Mouse (Mus musculus): ENCODE data around the gene Arl6. TPM values are rescaled to one million over a fixed set of nuclear protein-coding genes. Genes with fewer than 3 reads are reported as not detected.

Gene Arl6
- total and polyA plus RNA-seq, 2 experiments from 2014 or later: 29.2 to 63.1 TPM

GRCm38 (mm10) chr16:59569837-59570236, 69.4 kb downstream of the Arl6 start:
- H3K27ac ChIP-seq (ENCODE audit: low read depth, low read length): no peak overlapping the region
- H3K27me3 ChIP-seq (ENCODE audit: insufficient read depth, low read length): no peaks in the 10 kb centered on the region
- 81% methylated on average over 8 of the region's 8 CpGs for WGBS
- no peaks in the 10 kb centered on the region for H3K36me3 ChIP-seq (ENCODE audit: insufficient read depth, low read length)
- peak; percentile 34; the same call in 1 of the 2 replicates for ATAC-seq (ENCODE audit: low FRiP score)
- H3K4me2 ChIP-seq (ENCODE audit: low read depth, low read length, poor library complexity, severe bottlenecking): no peak overlapping the region
- no peak overlapping the region for H3K9ac ChIP-seq (replicated peaks; ENCODE audit: low read length, poor library complexity, severe bottlenecking)
- H3K4me3 ChIP-seq (ENCODE audit: low read depth, low read length): no peak overlapping the region
- H3K9me3 ChIP-seq (ENCODE audit: low read length): no peaks in the 10 kb centered on the region
- no peak for TF ChIP-seq CTCF (IDR thresholded peaks at IDR 0.05)
- no peaks in the 10 kb centered on the region for H3K4me1 ChIP-seq (ENCODE audit: insufficient read depth, low read length)
- no peak for DNase-seq (ENCODE audit: low spot score)

GRCm38 (mm10) chr16:59567721-59568381, 71.3 kb downstream of the Arl6 start:
- DNase-seq (ENCODE audit: low spot score): no peak
- H3K9ac ChIP-seq (replicated peaks; ENCODE audit: low read length, poor library complexity, severe bottlenecking): no peak overlapping the region
- H3K27me3 ChIP-seq (ENCODE audit: insufficient read depth, low read length): no peaks in the 10 kb centered on the region
- ATAC-seq (ENCODE audit: low FRiP score): no peak
- H3K4me2 ChIP-seq (ENCODE audit: low read depth, low read length, poor library complexity, severe bottlenecking): no peak overlapping the region
- no peaks in the 10 kb centered on the region for H3K36me3 ChIP-seq (ENCODE audit: insufficient read depth, low read length)
- no peak overlapping the region for H3K4me3 ChIP-seq (ENCODE audit: low read depth, low read length)
- H3K4me1 ChIP-seq (ENCODE audit: insufficient read depth, low read length): no peaks in the 10 kb centered on the region
- 58% methylated on average over 8 of the region's 10 CpGs for WGBS
- TF ChIP-seq CTCF (IDR thresholded peaks at IDR 0.05): no peak
- no peak overlapping the region for H3K27ac ChIP-seq (ENCODE audit: low read depth, low read length)
- no peaks in the 10 kb centered on the region for H3K9me3 ChIP-seq (ENCODE audit: low read length)

GRCm38 (mm10) chr16:59566437-59566836, 72.8 kb downstream of the Arl6 start:
- H3K36me3 ChIP-seq (ENCODE audit: insufficient read depth, low read length): no peaks in the 10 kb centered on the region
- H3K4me3 ChIP-seq (ENCODE audit: low read depth, low read length): no peak overlapping the region
- H3K4me1 ChIP-seq (ENCODE audit: insufficient read depth, low read length): no peaks in the 10 kb centered on the region
- ATAC-seq (ENCODE audit: low FRiP score): no peak
- WGBS: 92% methylated on average over 4 of the region's 4 CpGs
- DNase-seq (ENCODE audit: low spot score): no peak
- no peak overlapping the region for H3K4me2 ChIP-seq (ENCODE audit: low read depth, low read length, poor library complexity, severe bottlenecking)
- no peaks in the 10 kb centered on the region for H3K9me3 ChIP-seq (ENCODE audit: low read length)
- H3K27ac ChIP-seq (ENCODE audit: low read depth, low read length): no peak overlapping the region
- H3K9ac ChIP-seq (replicated peaks; ENCODE audit: low read length, poor library complexity, severe bottlenecking): no peak overlapping the region
- no peak for TF ChIP-seq CTCF (IDR thresholded peaks at IDR 0.05)
- no peaks in the 10 kb centered on the region for H3K27me3 ChIP-seq (ENCODE audit: insufficient read depth, low read length)

DNA sequence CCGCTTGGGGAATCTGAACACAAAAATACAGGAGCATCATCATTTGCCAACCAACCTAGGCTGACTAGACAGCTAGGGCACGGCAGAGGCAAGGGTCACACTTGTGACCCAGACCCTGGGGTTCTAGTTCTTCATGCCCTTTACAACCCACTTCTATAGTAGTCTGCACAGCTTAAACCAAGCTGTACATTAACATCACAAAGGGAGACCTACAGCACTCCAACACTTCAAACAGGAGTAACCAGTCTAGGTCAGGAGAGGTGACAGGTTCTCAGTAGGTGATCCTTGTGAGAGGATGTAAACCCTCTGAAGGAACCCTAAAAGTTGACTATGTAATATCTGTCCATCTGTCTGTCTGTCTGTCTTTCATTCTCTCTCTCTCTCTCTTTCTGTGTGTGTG, 73.6 kb downstream of the Arl6 start:
- no peaks in the 10 kb centered on the region for H3K36me3 ChIP-seq (ENCODE audit: insufficient read depth, low read length)
- WGBS: 54% methylated on average over 2 of the region's 2 CpGs
- no peak overlapping the region for H3K9ac ChIP-seq (replicated peaks; ENCODE audit: low read length, poor library complexity, severe bottlenecking)
- no peak overlapping the region for H3K4me2 ChIP-seq (ENCODE audit: low read depth, low read length, poor library complexity, severe bottlenecking)
- no peaks in the 10 kb centered on the region for H3K4me1 ChIP-seq (ENCODE audit: insufficient read depth, low read length)
- no peak for ATAC-seq (ENCODE audit: low FRiP score)
- no peak for DNase-seq (ENCODE audit: low spot score)
- no peak overlapping the region for H3K4me3 ChIP-seq (ENCODE audit: low read depth, low read length)
- H3K9me3 ChIP-seq (ENCODE audit: low read length): no peaks in the 10 kb centered on the region
- no peaks in the 10 kb centered on the region for H3K27me3 ChIP-seq (ENCODE audit: insufficient read depth, low read length)
- no peak overlapping the region for H3K27ac ChIP-seq (ENCODE audit: low read depth, low read length)
- no peak for TF ChIP-seq CTCF (IDR thresholded peaks at IDR 0.05)

- H3K36me3 ChIP-seq (ENCODE audit: insufficient read depth, low read length): no peaks in the 10 kb centered on the region
- 72% methylated on average over 5 of the region's 5 CpGs for WGBS
- no peaks in the 10 kb centered on the region for H3K27me3 ChIP-seq (ENCODE audit: insufficient read depth, low read length)
- DNase-seq (ENCODE audit: low spot score): no peak
- H3K4me1 ChIP-seq (ENCODE audit: insufficient read depth, low read length): no peaks in the 10 kb centered on the region
- no peak overlapping the region for H3K4me3 ChIP-seq (ENCODE audit: low read depth, low read length)
- H3K4me2 ChIP-seq (ENCODE audit: low read depth, low read length, poor library complexity, severe bottlenecking): no peak overlapping the region
- no peak overlapping the region for H3K9ac ChIP-seq (replicated peaks; ENCODE audit: low read length, poor library complexity, severe bottlenecking)
- ATAC-seq (ENCODE audit: low FRiP score): no peak
- no peak for TF ChIP-seq CTCF (IDR thresholded peaks at IDR 0.05)
- no peak overlapping the region for H3K27ac ChIP-seq (ENCODE audit: low read depth, low read length)
- H3K9me3 ChIP-seq (ENCODE audit: low read length): no peaks in the 10 kb centered on the region
Measured at GRCm38 (mm10) chr16:59564025-59564424, 75.2 kb downstream of the Arl6 start.

Other genes starting within 250 kb of the Arl6 start
- 0.14 and 0.16 TPM in 2 replicates for gene Gabrr3, start 232.1 kb downstream of the Arl6 start, total RNA-seq (2014; rRNA removed)
- not detected in 2 replicates for gene Gabrr3, start 232.1 kb downstream of the Arl6 start, polyA plus RNA-seq (2015; fragmentation: Nextera tagmentation; extraction: Ambion mirVana)
- gene Riox2, start 167.6 kb downstream of the Arl6 start, total RNA-seq (2014; rRNA removed): 5.1 and 8.6 TPM in 2 replicates
- 11.1 and 11.2 TPM in 2 replicates for gene Riox2, start 167.6 kb downstream of the Arl6 start, polyA plus RNA-seq (2015; fragmentation: Nextera tagmentation; extraction: Ambion mirVana)
- 3.3 and 4.0 TPM in 2 replicates for gene Crybg3, start 38.4 kb downstream of the Arl6 start, total RNA-seq (2014; rRNA removed)
- 0.69 and 1.1 TPM in 2 replicates for gene Crybg3, start 38.4 kb downstream of the Arl6 start, polyA plus RNA-seq (2015; fragmentation: Nextera tagmentation; extraction: Ambion mirVana)